Mouse (Mus musculus): ENCODE data around the gene Ypel4.

DNA sequence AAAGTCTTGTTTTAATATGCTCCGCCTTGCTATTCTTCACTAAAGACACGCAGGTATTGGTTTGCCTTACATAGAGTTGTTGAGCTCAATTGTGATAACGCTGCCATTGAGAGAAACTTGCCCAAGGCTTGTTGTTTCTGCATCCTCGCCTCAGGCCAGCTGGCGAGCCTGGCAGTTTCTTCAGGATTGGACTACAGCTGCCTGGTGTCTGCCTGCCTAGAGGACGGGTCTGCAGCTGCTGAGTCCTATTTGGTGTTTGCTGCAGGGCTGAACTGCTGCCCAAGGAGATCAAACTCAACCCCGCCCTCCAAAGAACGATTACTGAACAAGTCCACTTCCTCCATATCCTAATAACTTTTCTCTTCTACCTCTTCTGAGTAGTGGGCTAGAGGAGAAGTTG is 26.9 kb downstream of the Ypel4 start:
- no peak for TF ChIP-seq CTCF (IDR thresholded peaks at IDR 0.05; ENCODE audit: control insufficient read depth, insufficient read depth, insufficient replicate concordance, low read depth, low read length)
- no peak for TF ChIP-seq POLR2A (IDR thresholded peaks at IDR 0.05; ENCODE audit: control insufficient read depth, low read depth, low read length)

Data from testis, adult 2 months (tissue).